Mouse (Mus musculus): ENCODE data around the gene Tmem151a.

DNA sequence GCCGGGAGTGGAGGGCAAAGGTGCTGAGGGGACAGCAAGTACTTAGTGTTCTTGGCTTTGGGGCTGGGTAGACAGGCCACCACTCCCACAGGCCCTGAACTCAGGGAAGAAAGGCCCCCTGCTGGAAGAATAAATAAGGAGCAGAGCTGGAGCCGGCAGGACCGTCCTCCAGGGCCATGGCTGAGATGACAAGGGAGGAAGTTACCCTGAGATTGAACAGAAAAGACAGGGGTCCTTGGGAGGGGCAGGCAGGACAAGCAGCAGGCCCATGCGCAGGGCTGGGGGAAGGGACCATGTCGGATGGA, 22.9 kb upstream of the Tmem151a start:
- no peak for TF ChIP-seq POLR2A (IDR thresholded peaks at IDR 0.05; ENCODE audit: low read depth, low read length)
- no peak for TF ChIP-seq CTCF (IDR thresholded peaks at IDR 0.05; ENCODE audit: borderline replicate concordance, insufficient read depth, low read length)

Measured in embryonic fibroblast, embryonic 13.5 days (primary cell).